Mouse (Mus musculus): ENCODE data around the gene Cntn4.

DNA sequence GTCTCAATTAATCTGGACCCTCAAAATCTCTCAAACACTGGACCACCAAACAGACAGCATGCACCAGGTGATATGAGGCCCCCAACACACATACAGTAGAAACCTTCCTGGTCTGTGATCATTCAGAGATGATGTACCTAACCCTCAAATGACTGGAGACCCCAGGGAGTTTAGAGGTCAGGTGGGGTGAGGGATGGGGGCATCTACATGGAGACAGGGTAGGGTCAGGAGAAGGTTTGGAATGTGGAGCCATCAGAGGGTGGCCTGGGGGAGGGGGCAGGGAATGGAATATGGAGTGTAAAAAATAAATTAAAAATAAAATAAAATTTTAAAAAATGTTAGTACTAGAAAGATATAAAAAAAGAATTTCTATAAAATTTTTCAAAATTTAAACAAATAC is 157.6 kb downstream of the Cntn4 start:
- TF ChIP-seq POLR2A (IDR thresholded peaks at IDR 0.05; ENCODE audit: borderline replicate concordance, control insufficient read depth, low read depth, low read length) (no peak), CTCF (IDR thresholded peaks at IDR 0.05; ENCODE audit: control insufficient read depth, insufficient read depth, low read length) (no peak)

Measured in bone marrow, adult 2 months (tissue).